Mouse (Mus musculus): Measurements from ENCODE around the gene Mrps7. TPM values are rescaled to one million over a fixed set of nuclear protein-coding genes. Genes with fewer than 3 reads are reported as not detected.
"Not testable (repeated sequence)": the region's sequence is repeated elsewhere in the genome, so short reads cannot be mapped to it uniquely, and the experiment has no call there.

Gene Mrps7
- polyA plus RNA-seq, 1 experiment from 2014 or later = 103 TPM

DNA sequence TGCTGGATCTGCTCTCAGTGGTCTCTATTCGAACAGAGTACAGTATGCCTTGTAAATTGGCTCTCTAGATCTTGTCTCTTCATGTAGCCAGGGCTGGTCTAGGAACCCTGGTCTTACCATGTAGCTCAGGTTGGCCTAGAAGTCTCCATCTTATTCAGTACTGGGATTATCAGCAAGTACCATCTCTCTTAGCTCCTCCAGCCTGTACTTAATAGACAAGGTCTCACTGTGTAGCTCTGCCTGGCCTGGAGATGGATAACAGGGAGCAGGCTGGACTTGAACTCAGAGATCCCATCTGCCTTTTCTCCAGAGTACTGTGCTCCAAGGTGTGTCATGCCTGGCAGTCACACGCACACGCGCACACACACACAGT is 37.9 kb downstream of the Mrps7 start:
- H3K9me3 ChIP-seq (ENCODE audit: control insufficient read depth, low read length) = no peaks in the 10 kb centered on the region
- H3K4me2 ChIP-seq (ENCODE audit: low read depth, low read length) = no peak overlapping the region
- WGBS = 91% methylated on average over 4 of the region's 4 CpGs
- H3K4me3 ChIP-seq (ENCODE audit: low read length) = no peak overlapping the region
- H3K27me3 ChIP-seq (replicated peaks; ENCODE audit: control insufficient read depth, insufficient read depth, low read length) = no peaks in the 10 kb centered on the region
- peaks cover 7% of the 10 kb centered on the region for H3K4me1 ChIP-seq (ENCODE audit: control insufficient read depth, insufficient read depth, low read length)
- no peak overlapping the region for H3K27ac ChIP-seq (ENCODE audit: low read length)
- no peak overlapping the region for H3K9ac ChIP-seq (ENCODE audit: low read depth, low read length)
- no peak for ATAC-seq
- no peaks in the 10 kb centered on the region for H3K36me3 ChIP-seq (ENCODE audit: control insufficient read depth, insufficient read depth, low read length)

DNA sequence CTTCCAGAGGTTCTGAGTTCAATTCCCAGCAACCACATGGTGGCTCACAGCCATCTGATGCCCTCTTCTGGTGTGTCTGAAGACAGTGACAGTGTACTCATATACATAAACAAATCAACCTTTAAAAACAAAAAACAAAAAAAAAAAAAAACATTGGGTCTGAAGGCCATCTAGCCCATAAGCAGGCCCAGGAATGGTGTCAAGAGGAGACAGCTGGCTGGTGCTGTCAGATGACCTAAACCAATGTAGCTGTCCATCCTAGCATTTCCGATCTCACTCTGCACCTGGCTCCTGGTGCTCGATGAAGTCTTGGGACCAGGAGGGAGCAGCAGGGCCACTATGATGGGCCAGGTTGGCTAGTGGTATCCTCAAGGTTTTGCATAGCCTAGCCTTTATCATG is 39.0 kb downstream of the Mrps7 start:
- Histone ChIP-seq H3K27ac (ENCODE audit: low read length) (no peak overlapping the region), H3K27me3 (replicated peaks; ENCODE audit: control insufficient read depth, insufficient read depth, low read length) (no peaks in the 10 kb centered on the region), H3K36me3 (ENCODE audit: control insufficient read depth, insufficient read depth, low read length) (no peaks in the 10 kb centered on the region), H3K4me3 (ENCODE audit: low read length) (no peak overlapping the region), H3K9ac (ENCODE audit: low read depth, low read length) (no peak overlapping the region), H3K9me3 (ENCODE audit: control insufficient read depth, low read length) (no peaks in the 10 kb centered on the region), H3K4me2 (ENCODE audit: low read depth, low read length) (no peak overlapping the region), H3K4me1 (ENCODE audit: control insufficient read depth, insufficient read depth, low read length) (peaks cover 7% of the 10 kb centered on the region)
- ATAC-seq = no peak
- WGBS = 94% methylated on average over 2 of the region's 2 CpGs

DNA sequence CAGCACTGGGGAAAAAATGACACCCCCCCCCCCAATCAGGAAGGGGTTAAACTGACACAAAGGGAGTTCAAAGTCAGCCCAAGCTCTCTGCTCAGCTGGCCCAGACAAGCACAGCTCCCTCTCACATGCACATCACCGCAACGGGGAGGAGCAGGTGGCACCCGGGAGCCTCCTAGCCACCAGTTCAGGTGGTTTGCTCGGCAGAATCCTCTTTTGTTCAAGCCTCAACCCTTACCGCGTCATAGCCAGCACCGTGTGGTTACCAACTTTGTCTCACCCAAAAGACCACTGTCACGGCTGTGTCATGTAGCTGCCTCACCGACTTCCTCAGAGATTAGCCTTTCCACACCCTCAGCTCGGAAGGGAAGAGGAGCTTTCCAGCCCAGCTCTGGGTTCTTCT is 39.5 kb downstream of the Mrps7 start:
- 75% methylated on average over 10 of the region's 10 CpGs for WGBS
- H3K27ac ChIP-seq (ENCODE audit: low read length) = no peak overlapping the region
- no peaks in the 10 kb centered on the region for H3K9me3 ChIP-seq (ENCODE audit: control insufficient read depth, low read length)
- no peak overlapping the region; the same call in 1 of the 2 replicates for H3K9ac ChIP-seq (ENCODE audit: low read depth, low read length)
- ATAC-seq = no peak
- H3K4me2 ChIP-seq (ENCODE audit: low read depth, low read length) = no peak overlapping the region
- no peaks in the 10 kb centered on the region for H3K27me3 ChIP-seq (replicated peaks; ENCODE audit: control insufficient read depth, insufficient read depth, low read length)
- H3K36me3 ChIP-seq (ENCODE audit: control insufficient read depth, insufficient read depth, low read length) = no peaks in the 10 kb centered on the region
- no peak overlapping the region for H3K4me3 ChIP-seq (ENCODE audit: low read length)
- H3K4me1 ChIP-seq (ENCODE audit: control insufficient read depth, insufficient read depth, low read length) = peaks cover 7% of the 10 kb centered on the region

DNA sequence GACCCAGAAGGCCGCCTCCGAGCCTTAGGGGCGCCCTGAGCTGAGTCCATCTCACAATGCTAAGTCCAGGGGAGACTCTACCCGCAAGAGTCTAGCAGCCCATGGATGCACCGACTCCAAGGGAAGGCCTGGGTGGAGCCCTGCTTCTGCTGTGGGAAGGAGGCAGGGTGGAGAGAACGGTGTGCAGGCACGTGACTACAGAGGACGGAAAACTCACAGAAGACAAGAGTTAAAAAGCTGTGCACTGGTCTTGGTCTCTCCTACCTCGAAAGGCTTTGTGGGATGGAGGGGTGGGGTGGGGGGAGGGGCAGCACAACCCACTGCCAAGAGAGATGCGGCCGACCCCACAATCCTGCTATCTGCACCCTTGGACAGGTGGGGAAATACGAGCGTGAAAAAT is 40.6 kb downstream of the Mrps7 start:
- Histone ChIP-seq H3K27ac (ENCODE audit: low read length) (no peak overlapping the region), H3K9ac (ENCODE audit: low read depth, low read length) (no peak overlapping the region), H3K4me3 (ENCODE audit: low read length) (no peak overlapping the region), H3K4me2 (ENCODE audit: low read depth, low read length) (no peak overlapping the region), H3K27me3 (replicated peaks; ENCODE audit: control insufficient read depth, insufficient read depth, low read length) (no peaks in the 10 kb centered on the region), H3K9me3 (ENCODE audit: control insufficient read depth, low read length) (no peaks in the 10 kb centered on the region), H3K36me3 (ENCODE audit: control insufficient read depth, insufficient read depth, low read length) (no peaks in the 10 kb centered on the region), H3K4me1 (ENCODE audit: control insufficient read depth, insufficient read depth, low read length) (peaks cover 4% of the 10 kb centered on the region)
- WGBS = 90% methylated on average over 13 of the region's 13 CpGs
- no peak for ATAC-seq

DNA sequence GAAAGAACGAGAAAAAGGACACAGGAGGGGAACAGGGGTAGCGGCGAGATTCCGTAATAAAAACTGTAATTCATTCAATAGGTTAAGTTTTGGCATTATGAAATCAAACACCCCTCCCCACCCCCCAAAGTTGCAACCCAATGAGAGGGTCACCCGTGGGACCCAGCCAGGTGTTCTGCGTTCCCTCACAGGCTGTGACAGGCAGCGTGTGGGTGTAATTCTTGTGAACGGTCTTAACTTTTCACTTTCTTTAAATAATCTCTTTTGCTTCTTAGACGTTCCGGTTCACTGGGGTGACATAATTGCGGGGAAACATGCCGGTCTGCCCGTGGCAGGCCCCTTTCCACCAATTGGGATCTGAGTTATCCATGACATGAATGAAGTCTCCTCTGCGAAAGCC is 41.8 kb downstream of the Mrps7 start:
- H3K27ac ChIP-seq (ENCODE audit: low read length); H3K4me2 ChIP-seq (ENCODE audit: low read depth, low read length); H3K36me3 ChIP-seq (ENCODE audit: control insufficient read depth, insufficient read depth, low read length); H3K9me3 ChIP-seq (ENCODE audit: control insufficient read depth, low read length); H3K4me3 ChIP-seq (ENCODE audit: low read length); H3K27me3 ChIP-seq (replicated peaks; ENCODE audit: control insufficient read depth, insufficient read depth, low read length); ATAC-seq; H3K4me1 ChIP-seq (ENCODE audit: control insufficient read depth, insufficient read depth, low read length); H3K9ac ChIP-seq (ENCODE audit: low read depth, low read length): not testable (repeated sequence)
- WGBS = 82% methylated on average over 14 of the region's 14 CpGs

DNA sequence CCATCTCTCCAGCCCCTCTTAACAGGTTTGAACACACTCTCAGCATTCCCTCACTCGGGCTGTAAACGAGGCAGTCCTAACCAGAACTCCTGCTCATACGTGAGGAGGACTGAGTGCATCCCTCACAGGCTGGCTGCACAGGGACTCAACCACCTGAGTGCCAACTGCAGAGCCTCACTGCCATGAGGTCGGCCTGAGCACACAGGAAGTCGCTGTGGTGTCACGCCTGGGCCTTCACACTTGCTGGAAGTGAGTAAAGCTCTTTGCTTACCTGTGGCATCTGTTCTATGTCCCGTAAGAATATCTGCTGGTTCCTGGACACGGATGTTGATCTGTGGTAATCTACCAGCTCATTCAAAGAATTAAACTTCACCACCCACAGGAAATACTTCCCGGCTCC is 42.7 kb downstream of the Mrps7 start:
- H3K4me3 ChIP-seq (ENCODE audit: low read length) = no peak overlapping the region
- H3K36me3 ChIP-seq (ENCODE audit: control insufficient read depth, insufficient read depth, low read length) = no peaks in the 10 kb centered on the region
- H3K4me2 ChIP-seq (ENCODE audit: low read depth, low read length) = no peak overlapping the region
- no peaks in the 10 kb centered on the region for H3K9me3 ChIP-seq (ENCODE audit: control insufficient read depth, low read length)
- H3K27me3 ChIP-seq (replicated peaks; ENCODE audit: control insufficient read depth, insufficient read depth, low read length) = no peaks in the 10 kb centered on the region
- no peak for ATAC-seq
- H3K27ac ChIP-seq (ENCODE audit: low read length) = no peak overlapping the region
- WGBS = 90% methylated on average over 9 of the region's 9 CpGs
- no peaks in the 10 kb centered on the region for H3K4me1 ChIP-seq (ENCODE audit: control insufficient read depth, insufficient read depth, low read length)
- H3K9ac ChIP-seq (ENCODE audit: low read depth, low read length) = no peak overlapping the region

DNA sequence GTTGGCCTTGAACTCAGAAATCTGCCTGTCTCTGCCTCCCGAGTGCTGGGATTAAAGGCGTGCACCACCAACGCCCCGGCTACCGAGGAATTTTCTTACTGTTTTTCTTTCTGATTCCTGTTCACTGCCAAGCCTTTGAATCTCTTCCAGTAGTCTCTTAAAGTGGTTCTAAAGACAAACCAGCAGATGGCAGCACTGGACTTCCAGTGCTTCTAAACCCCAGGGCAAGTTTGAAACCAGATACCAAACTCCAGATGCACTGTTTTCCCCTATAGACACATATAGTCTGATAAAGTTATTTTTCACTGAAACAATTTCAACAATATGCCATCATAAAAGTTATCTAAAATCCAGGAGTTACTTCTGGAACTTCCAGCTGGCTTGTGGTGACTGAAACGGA is 43.7 kb downstream of the Mrps7 start:
- H3K9me3 ChIP-seq (ENCODE audit: control insufficient read depth, low read length) = no peaks in the 10 kb centered on the region
- 57% methylated on average over 6 of the region's 6 CpGs for WGBS
- H3K4me2 ChIP-seq (ENCODE audit: low read depth, low read length) = no peak overlapping the region
- no peak overlapping the region for H3K9ac ChIP-seq (ENCODE audit: low read depth, low read length)
- no peak for ATAC-seq
- no peaks in the 10 kb centered on the region for H3K4me1 ChIP-seq (ENCODE audit: control insufficient read depth, insufficient read depth, low read length)
- H3K36me3 ChIP-seq (ENCODE audit: control insufficient read depth, insufficient read depth, low read length) = no peaks in the 10 kb centered on the region
- H3K27ac ChIP-seq (ENCODE audit: low read length) = no peak overlapping the region
- H3K27me3 ChIP-seq (replicated peaks; ENCODE audit: control insufficient read depth, insufficient read depth, low read length) = no peaks in the 10 kb centered on the region
- no peak overlapping the region for H3K4me3 ChIP-seq (ENCODE audit: low read length)

DNA sequence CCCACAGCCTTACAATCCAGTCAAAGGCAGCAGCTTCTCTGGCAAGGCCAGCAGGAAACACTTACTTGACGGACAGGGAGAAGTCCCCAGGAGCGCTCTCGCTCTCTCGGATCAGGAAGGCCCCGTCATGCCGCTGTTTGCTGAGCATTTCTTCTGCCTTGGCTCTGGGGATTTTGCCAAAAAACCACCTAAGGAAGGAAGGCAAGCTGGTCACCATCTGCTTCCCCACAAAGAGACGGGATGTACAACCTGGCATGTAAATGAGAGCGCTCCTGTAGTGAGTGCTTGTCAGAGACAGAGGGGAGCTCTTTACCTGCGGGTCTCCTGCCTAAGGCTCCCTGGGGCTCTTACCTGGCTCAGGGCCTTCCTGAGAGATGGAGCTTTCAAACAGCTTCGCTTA is 46.0 kb downstream of the Mrps7 start:
- H3K9me3 ChIP-seq (ENCODE audit: control insufficient read depth, low read length) = no peaks in the 10 kb centered on the region
- H3K27ac ChIP-seq (ENCODE audit: low read length) = no peak overlapping the region
- no peak overlapping the region for H3K4me2 ChIP-seq (ENCODE audit: low read depth, low read length)
- no peak overlapping the region for H3K4me3 ChIP-seq (ENCODE audit: low read length)
- ATAC-seq = no peak
- no peaks in the 10 kb centered on the region for H3K27me3 ChIP-seq (replicated peaks; ENCODE audit: control insufficient read depth, insufficient read depth, low read length)
- 60% methylated on average over 10 of the region's 10 CpGs for WGBS
- no peak overlapping the region for H3K9ac ChIP-seq (ENCODE audit: low read depth, low read length)
- no peaks in the 10 kb centered on the region for H3K36me3 ChIP-seq (ENCODE audit: control insufficient read depth, insufficient read depth, low read length)
- H3K4me1 ChIP-seq (ENCODE audit: control insufficient read depth, insufficient read depth, low read length) = no peaks in the 10 kb centered on the region

DNA sequence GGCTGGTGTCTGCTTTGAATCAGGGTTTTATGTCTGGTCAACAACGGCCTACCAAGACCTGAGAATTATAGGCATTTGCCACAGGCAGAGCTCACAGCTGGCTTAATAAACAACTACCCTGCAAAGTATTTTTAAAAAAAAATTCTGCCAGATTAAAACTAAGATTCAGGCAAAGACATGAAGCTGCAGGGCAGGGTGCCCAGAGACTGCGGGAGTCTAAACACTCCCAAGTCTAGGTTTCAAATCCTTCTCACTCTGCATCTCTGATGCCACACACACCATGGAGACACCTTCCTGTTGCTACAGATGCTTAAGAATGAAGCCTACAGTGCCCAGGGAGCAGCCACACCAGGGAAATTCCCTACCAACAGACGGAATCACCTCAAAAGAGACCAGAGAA is 48.0 kb downstream of the Mrps7 start:
- Histone ChIP-seq H3K4me2 (ENCODE audit: low read depth, low read length) (no peak overlapping the region), H3K36me3 (ENCODE audit: control insufficient read depth, insufficient read depth, low read length) (no peaks in the 10 kb centered on the region), H3K27me3 (replicated peaks; ENCODE audit: control insufficient read depth, insufficient read depth, low read length) (no peaks in the 10 kb centered on the region), H3K27ac (ENCODE audit: low read length) (no peak overlapping the region), H3K4me3 (ENCODE audit: low read length) (no peak overlapping the region), H3K9me3 (ENCODE audit: control insufficient read depth, low read length) (no peaks in the 10 kb centered on the region), H3K4me1 (ENCODE audit: control insufficient read depth, insufficient read depth, low read length) (no peaks in the 10 kb centered on the region), H3K9ac (ENCODE audit: low read depth, low read length) (no peak overlapping the region)
- 86% methylated on average over 3 of the region's 3 CpGs for WGBS
- no peak for ATAC-seq

DNA sequence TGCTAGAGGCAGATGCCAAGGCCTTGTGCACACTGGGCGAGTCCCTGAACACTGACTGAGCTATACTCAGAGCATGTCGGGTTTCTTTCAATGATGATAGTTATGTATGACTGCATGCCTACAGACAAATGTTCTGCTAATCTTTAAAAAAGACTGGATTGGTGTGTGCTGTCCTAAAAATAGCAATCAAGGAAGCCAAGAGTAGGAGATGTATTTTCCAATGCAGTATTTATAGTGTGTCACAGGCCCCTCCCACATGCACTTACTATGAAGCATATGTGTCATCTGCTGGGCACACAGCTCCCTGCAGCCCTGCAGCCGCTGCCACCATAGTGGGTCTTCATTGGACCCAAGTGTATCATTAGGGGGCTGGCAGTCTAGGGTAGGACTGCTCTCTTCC is 49.5 kb downstream of the Mrps7 start:
- Histone ChIP-seq H3K9me3 (ENCODE audit: control insufficient read depth, low read length) (no peaks in the 10 kb centered on the region), H3K36me3 (ENCODE audit: control insufficient read depth, insufficient read depth, low read length) (no peaks in the 10 kb centered on the region), H3K4me2 (ENCODE audit: low read depth, low read length) (no peak overlapping the region), H3K4me1 (ENCODE audit: control insufficient read depth, insufficient read depth, low read length) (no peaks in the 10 kb centered on the region), H3K4me3 (ENCODE audit: low read length) (no peak overlapping the region), H3K9ac (ENCODE audit: low read depth, low read length) (no peak overlapping the region), H3K27ac (ENCODE audit: low read length) (no peak overlapping the region; the same call in 1 of the 2 replicates), H3K27me3 (replicated peaks; ENCODE audit: control insufficient read depth, insufficient read depth, low read length) (no peaks in the 10 kb centered on the region)
- 86% methylated on average over 3 of the region's 3 CpGs for WGBS
- no peak for ATAC-seq

Measured in intestine, embryonic 16.5 days (tissue).